In genomic region chr16:50380232-50380631, GRCm38 (mm10) we compare ENCODE assay signal across 10 mouse cellular contexts. TPM values are rescaled to one million over a fixed set of nuclear protein-coding genes. Genes with fewer than 3 reads are reported as not detected.
DNase-seq lines count a peak whose midpoint lies in the region; ATAC-seq lines count a peak whose summit lies in the region.
"Had no signal": no experiment of that assay in that cellular context is flagged by ENCODE, and none has a peak within 500 bp of the region (broad histone marks: within the 10 kb centered on the region; RNA-seq: fewer than 3 reads in every experiment).

No protein-coding gene starts in this region.

- ATAC-seq in kidney, embryonic 16.5 days (ENCODE audit: low FRiP score, low TSS enrichment), result 0 out of 2 replicates have a peak, but pooled peaks have one; percentile 39
- ATAC-seq in hindbrain, embryonic 11.5 days (ENCODE audit: low FRiP score), result peak; percentile 55
- ATAC-seq in midbrain, embryonic 11.5 days (ENCODE audit: low FRiP score), result peak; percentile 36; the same call in 1 of the 2 replicates
- ATAC-seq in neural tube, embryonic 14.5 days (ENCODE audit: low read depth), result peak; percentile 57; the same call in 1 of the 2 replicates

- 0 out of 2 replicates have a peak overlapping the region, but pooled peaks have one; percentile 41 for H3K4me2 ChIP-seq in kidney, embryonic 16.5 days (replicated peaks; ENCODE audit: low read depth, low read length)
- H3K4me2 ChIP-seq in hindbrain, embryonic 11.5 days (replicated peaks; ENCODE audit: low read depth, low read length), result peak overlapping the region; percentile 15; the same call in 1 of the 2 replicates
- no peak overlapping the region for H3K4me2 ChIP-seq in midbrain, embryonic 11.5 days
- H3K4me2 ChIP-seq in neural tube, embryonic 14.5 days (ENCODE audit: low read depth, low read length), result peak overlapping the region; percentile 43; the same call in 1 of the 2 replicates

- H3K27ac ChIP-seq in kidney, embryonic 16.5 days (ENCODE audit: low read length), result no peak overlapping the region
- no peak overlapping the region for H3K27ac ChIP-seq in hindbrain, embryonic 11.5 days (ENCODE audit: low read depth, low read length)
- H3K27ac ChIP-seq in midbrain, embryonic 11.5 days (ENCODE audit: low read depth, low read length), result no peak overlapping the region
- no peak overlapping the region for H3K27ac ChIP-seq in neural tube, embryonic 14.5 days (ENCODE audit: low read depth, low read length)
- H3K27ac ChIP-seq: heart, adult 2 months; limb, embryonic 13.5 days had no signal

- no peak for DNase-seq in kidney, adult 9 months
- DNase-seq in hindbrain, embryonic 11.5 days (ENCODE audit: low spot score), result no peak
- peak; percentile 86 for DNase-seq in midbrain, embryonic 11.5 days (ENCODE audit: low spot score, missing footprints)
- DNase-seq in right cerebral cortex, adult 18-20 months, result no peak
- no peak for DNase-seq in right cerebral cortex, adult 2 months (ENCODE audit: low spot score in 2 of 2)

- no peaks in the 10 kb centered on the region for H3K36me3 ChIP-seq in kidney, embryonic 16.5 days (ENCODE audit: insufficient read depth, low read length)
- no peaks in the 10 kb centered on the region for H3K36me3 ChIP-seq in hindbrain, embryonic 11.5 days (ENCODE audit: control insufficient read depth, insufficient read depth, low read length)
- H3K36me3 ChIP-seq in midbrain, embryonic 11.5 days (ENCODE audit: control insufficient read depth, insufficient read depth, low read length), result no peaks in the 10 kb centered on the region
- H3K36me3 ChIP-seq in neural tube, embryonic 14.5 days (ENCODE audit: control insufficient read depth, insufficient read depth, low read length), result no peaks in the 10 kb centered on the region
- H3K36me3 ChIP-seq: limb, embryonic 13.5 days had no signal

- H3K9ac ChIP-seq in kidney, embryonic 16.5 days (replicated peaks; ENCODE audit: low read length), result no peak overlapping the region
- H3K9ac ChIP-seq in hindbrain, embryonic 11.5 days (ENCODE audit: low read depth, low read length), result no peak overlapping the region
- H3K9ac ChIP-seq in midbrain, embryonic 11.5 days (ENCODE audit: low read length), result no peak overlapping the region
- H3K9ac ChIP-seq in neural tube, embryonic 14.5 days (replicated peaks; ENCODE audit: low read depth, low read length), result no peak overlapping the region
- H3K9ac ChIP-seq: limb, embryonic 13.5 days; liver, postnatal 0 days had no signal

- peaks cover 17% of the 10 kb centered on the region for H3K4me1 ChIP-seq in kidney, embryonic 16.5 days (ENCODE audit: insufficient read depth, low read length)
- peaks cover 4% of the 10 kb centered on the region; the same call in 1 of the 2 replicates for H3K4me1 ChIP-seq in hindbrain, embryonic 11.5 days (replicated peaks; ENCODE audit: control insufficient read depth, insufficient read depth, low read length)
- peaks cover 10% of the 10 kb centered on the region for H3K4me1 ChIP-seq in midbrain, embryonic 11.5 days (ENCODE audit: control insufficient read depth, insufficient read depth, low read length)
- H3K4me1 ChIP-seq in neural tube, embryonic 14.5 days (ENCODE audit: control insufficient read depth, insufficient read depth, low read length), result 0 out of 2 replicates have a peak, but pooled peaks cover 10% of the 10 kb centered on the region

- no peak overlapping the region for H3K4me3 ChIP-seq in kidney, embryonic 16.5 days (ENCODE audit: low read length)
- no peak overlapping the region for H3K4me3 ChIP-seq in hindbrain, embryonic 11.5 days (ENCODE audit: low read depth, low read length)
- no peak overlapping the region for H3K4me3 ChIP-seq in midbrain, embryonic 11.5 days (ENCODE audit: low read depth, low read length)
- no peak overlapping the region for H3K4me3 ChIP-seq in neural tube, embryonic 14.5 days (ENCODE audit: low read depth, low read length)
- H3K4me3 ChIP-seq: heart, adult 2 months; limb, embryonic 13.5 days had no signal

- WGBS in kidney, embryonic 16.5 days, result 33% methylated on average over 7 of the region's 7 CpGs
- 32% methylated on average over 7 of the region's 7 CpGs for WGBS in hindbrain, embryonic 11.5 days
- 19% methylated on average over 7 of the region's 7 CpGs for WGBS in midbrain, embryonic 11.5 days
- 13% methylated on average over 7 of the region's 7 CpGs for WGBS in neural tube, embryonic 14.5 days

- no peaks in the 10 kb centered on the region for H3K27me3 ChIP-seq in kidney, embryonic 16.5 days (ENCODE audit: insufficient read depth, low read length)
- no peaks in the 10 kb centered on the region for H3K27me3 ChIP-seq in hindbrain, embryonic 11.5 days (ENCODE audit: control insufficient read depth, insufficient read depth, low read length)
- no peaks in the 10 kb centered on the region for H3K27me3 ChIP-seq in midbrain, embryonic 11.5 days (ENCODE audit: control insufficient read depth, insufficient read depth, low read length)
- peaks cover 3% of the 10 kb centered on the region for H3K27me3 ChIP-seq in neural tube, embryonic 14.5 days (ENCODE audit: control insufficient read depth, insufficient read depth, low read length)
- H3K27me3 ChIP-seq: limb, embryonic 13.5 days had no signal

- no peaks in the 10 kb centered on the region for H3K9me3 ChIP-seq in kidney, embryonic 16.5 days (ENCODE audit: low read length)
- H3K9me3 ChIP-seq in hindbrain, embryonic 11.5 days (ENCODE audit: control insufficient read depth, low read length), result no peaks in the 10 kb centered on the region
- H3K9me3 ChIP-seq in midbrain, embryonic 11.5 days (ENCODE audit: control insufficient read depth, low read length), result no peaks in the 10 kb centered on the region
- no peaks in the 10 kb centered on the region for H3K9me3 ChIP-seq in neural tube, embryonic 14.5 days (ENCODE audit: control insufficient read depth, low read length)
- H3K9me3 ChIP-seq: limb, embryonic 13.5 days had no signal

RNA-seq across cellular contexts. Expression of gene Bbx, which starts 52.0 kb away (rescaled TPM):
- polyA plus RNA-seq in kidney, embryonic 16.5 days (2015; fragmentation: Nextera tagmentation; extraction: Ambion mirVana), result 58.6 and 69.5 TPM in 2 replicates
- polyA plus RNA-seq in hindbrain, embryonic 11.5 days (2014; fragmentation: Nextera tagmentation; extraction: Ambion mirVana), result 36.9 and 42.2 TPM in 2 replicates
- polyA plus RNA-seq in midbrain, embryonic 11.5 days (2014; fragmentation: Nextera tagmentation; extraction: Ambion mirVana), result 23.8 and 30.1 TPM in 2 replicates
- polyA plus RNA-seq in neural tube, embryonic 14.5 days (2014; fragmentation: Nextera tagmentation; extraction: Ambion mirVana), result 12.4 and 17.7 TPM in 2 replicates
